Mouse (Mus musculus) neural tube, embryonic 11.5 days (tissue): Measurements from ENCODE around the gene F11r. TPM values are rescaled to one million over a fixed set of nuclear protein-coding genes. Genes with fewer than 3 reads are reported as not detected.

ENCODE experiments used
- ATAC-seq: fragments of 200-750 bp; cut with Nextera tagmentation; 2 replicates; pipeline ENCODE4 v1.8.0; 2017; ENCODE audit warnings: moderate number of reproducible peaks, mild to moderate bottlenecking, moderate TSS enrichment, moderate library complexity; ENCODE audit not compliant: insufficient read depth, low FRiP score, low TSS enrichment
- DNase-seq: peaks from one replicate; pipeline ENCODE4 v3.0.0-alpha.2; 2015; ENCODE audit warnings: low spot score
- H3K27ac ChIP-seq: fragments of 300-500 bp; sonication (generic); 2 replicates; pipeline ENCODE4 v1.5.1; 2014; ENCODE audit warnings: low read depth, mild to moderate bottlenecking, low read length
- H3K27me3 ChIP-seq: fragments of 300-500 bp; sonication (generic); 2 replicates; pipeline ENCODE4 v1.6.1; 2014; ENCODE audit warnings: mild to moderate bottlenecking, low read length, mixed read lengths; ENCODE audit not compliant: control insufficient read depth, insufficient read depth
- H3K36me3 ChIP-seq: fragments of 300-500 bp; sonication (generic); 2 replicates; pipeline ENCODE4 v1.6.1; 2014; ENCODE audit warnings: mild to moderate bottlenecking, low read length, moderate library complexity, mixed read lengths; ENCODE audit not compliant: control insufficient read depth, insufficient read depth
- H3K4me1 ChIP-seq: fragments of 300-500 bp; sonication (generic); 2 replicates; pipeline ENCODE4 v1.6.1; 2014; ENCODE audit warnings: low read length, mixed read lengths; ENCODE audit not compliant: control insufficient read depth, insufficient read depth
- H3K4me2 ChIP-seq: fragments of 300-500 bp; sonication (generic); 2 replicates; pipeline ENCODE4 v1.6.1; 2014; ENCODE audit warnings: low read depth, mild to moderate bottlenecking, moderate library complexity
- H3K4me3 ChIP-seq: fragments of 300-500 bp; sonication (generic); 2 replicates; pipeline ENCODE4 v1.5.1; 2014; ENCODE audit warnings: low read depth, low read length
- H3K9ac ChIP-seq: fragments of 300-500 bp; sonication (generic); 2 replicates; pipeline ENCODE4 v1.6.1; 2014; ENCODE audit warnings: mild to moderate bottlenecking, low read length
- H3K9me3 ChIP-seq: fragments of 300-500 bp; sonication (generic); 2 replicates; pipeline ENCODE4 v1.6.1; 2016; ENCODE audit warnings: low read length; ENCODE audit not compliant: control insufficient read depth
- WGBS: fragments of 180-500 bp; shearing (Covaris S2); extraction: QIAGEN DNeasy Blood & Tissue Kit; methylation state at CpG from one replicate; pipeline ENCODE4 v1.1.7; 2014; 5-methylcytosine and 5-hydroxymethylcytosine counted together
- polyA plus RNA-seq: library from polyadenylated mRNA; unstranded; fragments of >200 nt; fragmentation: Nextera tagmentation; extraction: Ambion mirVana; gene quantifications from 2 replicates; pipeline ENCODE4 v1.2.1, GENCODE M21; 2014

F11r gene
- polyA plus RNA-seq: 16.9 and 21.0 TPM in 2 replicates

GRCm38 (mm10) chr1:171437264-171438013, at the start of gene F11r:
F11r (plus strand) TSS chr1:171437535.
- H3K27ac ChIP-seq: no peak within 1 kb of the TSS
- H3K27me3 ChIP-seq: peaks cover 27% of the 10 kb centered on the region
- WGBS: under 1% methylated on average over 46 of the region's 46 CpGs
- DNase-seq: peak; percentile 71
- H3K4me1 ChIP-seq: peaks cover 8% of the 10 kb centered on the region
- H3K4me2 ChIP-seq: peak within 1 kb of the TSS; percentile 56
- no peaks in the 10 kb centered on the region for H3K9me3 ChIP-seq
- ATAC-seq: no peak; the same call in 1 of the 2 replicates
- peak within 1 kb of the TSS; percentile 36 for H3K4me3 ChIP-seq
- no peaks in the 10 kb centered on the region for H3K36me3 ChIP-seq
- H3K9ac ChIP-seq: peak within 1 kb of the TSS; percentile 37

- ATAC-seq (no peak), DNase-seq (no peak)
- H3K4me1 ChIP-seq: 0 out of 2 replicates have a peak, but pooled peaks cover 2% of the 10 kb centered on the region
- no peak within 1 kb of the TSS for H3K27ac ChIP-seq
- H3K9me3 ChIP-seq: no peaks in the 10 kb centered on the region
- 80% methylated on average over 15 of the region's 15 CpGs for WGBS
- H3K27me3 ChIP-seq: no peaks in the 10 kb centered on the region
- H3K4me2 ChIP-seq: no peak within 1 kb of the TSS
- no peaks in the 10 kb centered on the region for H3K36me3 ChIP-seq
- no peak within 1 kb of the TSS for H3K4me3 ChIP-seq
- H3K9ac ChIP-seq: no peak within 1 kb of the TSS
Measured at GRCm38 (mm10) chr1:171388376-171389102, 48.8 kb upstream of the F11r start, which contains the start of gene Arhgap30. Arhgap30 (plus strand) TSS chr1:171388954.

- no peaks in the 10 kb centered on the region for H3K36me3 ChIP-seq
- no peaks in the 10 kb centered on the region for H3K9me3 ChIP-seq
- DNase-seq (no peak), ATAC-seq (no peak)
- no peak overlapping the region for H3K4me2 ChIP-seq
- no peak overlapping the region for H3K9ac ChIP-seq
- H3K4me3 ChIP-seq: no peak overlapping the region
- H3K27ac ChIP-seq: no peak overlapping the region
- 0 out of 2 replicates have a peak, but pooled peaks cover 2% of the 10 kb centered on the region for H3K4me1 ChIP-seq
- 75% methylated on average over 4 of the region's 4 CpGs for WGBS
- H3K27me3 ChIP-seq: no peaks in the 10 kb centered on the region
Measured at GRCm38 (mm10) chr1:171390101-171390500, 47.2 kb upstream of the F11r start.

GRCm38 (mm10) chr1:171401821-171402220, 35.5 kb upstream of the F11r start:
- Histone ChIP-seq H3K4me3 (no peak overlapping the region), H3K9ac (no peak overlapping the region)
- 82% methylated on average over 4 of the region's 4 CpGs for WGBS

GRCm38 (mm10) chr1:171402991-171403390, 34.3 kb upstream of the F11r start:
- Histone ChIP-seq H3K27me3 (no peaks in the 10 kb centered on the region), H3K36me3 (no peaks in the 10 kb centered on the region), H3K4me3 (no peak overlapping the region), H3K27ac (no peak overlapping the region), H3K4me2 (no peak overlapping the region), H3K4me1 (no peaks in the 10 kb centered on the region), H3K9ac (no peak overlapping the region), H3K9me3 (no peaks in the 10 kb centered on the region)
- 81% methylated on average over 9 of the region's 9 CpGs for WGBS
- no peak for DNase-seq
- ATAC-seq: no peak

More at GRCm38 (mm10) chr1:171401821-171402220, 35.5 kb upstream of the F11r start:
- Histone ChIP-seq H3K4me2 (no peak overlapping the region), H3K27me3 (no peaks in the 10 kb centered on the region), H3K36me3 (no peaks in the 10 kb centered on the region), H3K9me3 (no peaks in the 10 kb centered on the region), H3K4me1 (no peaks in the 10 kb centered on the region), H3K27ac (no peak overlapping the region)
- DNase-seq (no peak), ATAC-seq (no peak)

- DNase-seq: no peak
- Histone ChIP-seq H3K9me3 (no peaks in the 10 kb centered on the region), H3K27ac (no peak overlapping the region), H3K4me2 (no peak overlapping the region), H3K27me3 (no peaks in the 10 kb centered on the region), H3K9ac (no peak overlapping the region), H3K4me3 (no peak overlapping the region), H3K36me3 (no peaks in the 10 kb centered on the region), H3K4me1 (no peaks in the 10 kb centered on the region)
- ATAC-seq: no peak
- WGBS: 74% methylated on average over 5 of the region's 5 CpGs
Measured at GRCm38 (mm10) chr1:171407263-171407662, 30.1 kb upstream of the F11r start.

GRCm38 (mm10) chr1:171410231-171410630, 27.1 kb upstream of the F11r start:
- Histone ChIP-seq H3K27me3 (no peaks in the 10 kb centered on the region), H3K4me2 (no peak overlapping the region), H3K36me3 (no peaks in the 10 kb centered on the region; the same call in 1 of the 2 replicates), H3K4me3 (no peak overlapping the region), H3K9ac (no peak overlapping the region), H3K9me3 (no peaks in the 10 kb centered on the region), H3K4me1 (peaks cover 2% of the 10 kb centered on the region; the same call in 1 of the 2 replicates), H3K27ac (no peak overlapping the region)
- DNase-seq (no peak), ATAC-seq (no peak)
- 80% methylated on average over 1 of the region's 1 CpGs for WGBS

- no peaks in the 10 kb centered on the region for H3K27me3 ChIP-seq
- H3K9ac ChIP-seq: peak within 1 kb of the TSS; percentile 85
- ATAC-seq: peak; percentile 96
- under 1% methylated on average over 36 of the region's 36 CpGs for WGBS
- peak within 1 kb of the TSS; percentile 71 for H3K4me3 ChIP-seq
- H3K27ac ChIP-seq: peak within 1 kb of the TSS; percentile 68
- H3K36me3 ChIP-seq: peaks cover 7% of the 10 kb centered on the region
- DNase-seq: peak; percentile 96
- peak within 1 kb of the TSS; percentile 48 for H3K4me2 ChIP-seq
- no peaks in the 10 kb centered on the region for H3K9me3 ChIP-seq
- peaks cover 2% of the 10 kb centered on the region; the same call in 1 of the 2 replicates for H3K4me1 ChIP-seq
Measured at GRCm38 (mm10) chr1:171410947-171411484, 26.3 kb upstream of the F11r start, which contains the start of gene Usf1. Usf1 (plus strand) TSS chr1:171411313.
